Mouse (Mus musculus) ZHBTc4 (cell line): ENCODE results near the gene Ednra.

Experiments used
- DNase-seq: peaks from one replicate; pipeline ENCODE4 v3.0.0-alpha.2; 2011; ENCODE audit warnings: low read depth, low spot score

Ednra gene

GRCm38 (mm10) chr8:77650646-77651190 is 73.5 kb downstream of the Ednra start:
- DNase-seq: no peak

- no peak for DNase-seq
Observed at GRCm38 (mm10) chr8:77640093-77640839, 84.0 kb downstream of the Ednra start.

- DNase-seq: no peak
Observed at GRCm38 (mm10) chr8:77637593-77637992, 86.7 kb downstream of the Ednra start.

GRCm38 (mm10) chr8:77634035-77634434 is 90.2 kb downstream of the Ednra start:
- no peak for DNase-seq

GRCm38 (mm10) chr8:77633211-77633610 is 91.1 kb downstream of the Ednra start:
- no peak for DNase-seq

- DNase-seq: no peak
Observed at GRCm38 (mm10) chr8:77630691-77631090, 93.6 kb downstream of the Ednra start.

GRCm38 (mm10) chr8:77629858-77630537 is 94.3 kb downstream of the Ednra start:
- DNase-seq: peak; percentile 82

- DNase-seq: no peak
Observed at GRCm38 (mm10) chr8:77623677-77624209, 100.5 kb downstream of the Ednra start.

GRCm38 (mm10) chr8:77617916-77618315 is 106.3 kb downstream of the Ednra start:
- peak; percentile 72 for DNase-seq
